Mouse (Mus musculus) heart, postnatal 4 days (tissue): ENCODE data around the gene Olfr605. TPM values are rescaled to one million over a fixed set of nuclear protein-coding genes. Genes with fewer than 3 reads are reported as not detected.
"Not testable (repeated sequence)": the region's sequence is repeated elsewhere in the genome, so short reads cannot be mapped to it uniquely, and the experiment has no call there.

Source experiments
- DNase-seq: peaks from one replicate; pipeline ENCODE4 v3.0.0; 2021
- microRNA-seq, 2 experiments: library from miRNA; unstranded; fragments of <30 nt; microRNA quantifications; one replicate each; pipeline ENCODE4 v1.2.0; 2021 to 2022
- total RNA-seq, 2 experiments: library from RNA; stranded (reverse); gene quantifications; 2 replicates each; pipeline ENCODE4 v1.2.3; 2021

Olfr605 gene
- total RNA-seq = not detected

- no peak for DNase-seq
Measured at GRCm38 (mm10) chr7:103445339-103445738, at the start of gene Olfr605. Gene Olfr605, minus strand, starts transcription at chr7:103445439.

- DNase-seq = not testable (repeated sequence)
Measured at GRCm38 (mm10) chr7:103477106-103477505, 31.9 kb upstream of the Olfr605 start.

GRCm38 (mm10) chr7:103469577-103469976 is 24.3 kb upstream of the Olfr605 start, which contains the start of gene Olfr608:
Gene Olfr608, plus strand, starts transcription at chr7:103469877.
- no peak for DNase-seq

GRCm38 (mm10) chr7:103460590-103460989 is 15.4 kb upstream of the Olfr605 start:
- peak; percentile 25 for DNase-seq

- no peak for DNase-seq
Measured at GRCm38 (mm10) chr7:103448746-103449145, 3.5 kb upstream of the Olfr605 start, which contains the start of gene Olfr606. Gene Olfr606, plus strand, starts transcription at chr7:103449046.

GRCm38 (mm10) chr7:103414772-103415171 is 30.5 kb downstream of the Olfr605 start, which contains the start of gene Usp17lc:
Gene Usp17lc, plus strand, starts transcription at chr7:103415072.
- DNase-seq = not testable (repeated sequence)

GRCm38 (mm10) chr7:103406521-103407055 is 38.7 kb downstream of the Olfr605 start:
- not testable (repeated sequence) for DNase-seq

GRCm38 (mm10) chr7:103398981-103399380 is 46.3 kb downstream of the Olfr605 start:
- no peak for DNase-seq

- DNase-seq = no peak
Measured at GRCm38 (mm10) chr7:103397758-103398157, 47.5 kb downstream of the Olfr605 start.

Small RNAs within 50 kb of the gene (microRNA-seq; reads per million reads assigned to microRNA genes)
- gene Gm25774 = 0 reads per million in 2 experiments

Other genes starting within 250 kb of the Olfr605 start
- gene Olfr593, start 233.6 kb downstream of the Olfr605 start, total RNA-seq = not detected
- not detected for gene Olfr594, start 228.4 kb downstream of the Olfr605 start, total RNA-seq
- gene Usp17ld, start 192.9 kb downstream of the Olfr605 start, total RNA-seq = not detected
- not detected for gene Olfr596, start 139.8 kb downstream of the Olfr605 start, total RNA-seq
- not detected for gene Olfr597, start 129.1 kb downstream of the Olfr605 start, total RNA-seq
- gene Olfr598, start 121.9 kb downstream of the Olfr605 start, total RNA-seq = not detected
- gene Olfr599, start 109.5 kb downstream of the Olfr605 start, total RNA-seq = not detected
- gene Olfr600, start 95.8 kb downstream of the Olfr605 start, total RNA-seq = not detected
- not detected for gene Olfr601, start 82.8 kb downstream of the Olfr605 start, total RNA-seq
- not detected for gene Olfr603, start 59.3 kb downstream of the Olfr605 start, total RNA-seq
- under 1 TPM in 1 of 2 experiments, not detected in 1; 0.21 TPM for gene Usp17lc, start 30.4 kb downstream of the Olfr605 start, total RNA-seq
- gene Olfr606, start 3.6 kb upstream of the Olfr605 start, total RNA-seq = not detected
- gene Olfr607, start 18.7 kb upstream of the Olfr605 start, total RNA-seq = not detected
- 1 to 10 TPM; 3.8 to 4.1 TPM for gene Olfr608, start 24.4 kb upstream of the Olfr605 start, total RNA-seq
- gene Olfr609, start 52.6 kb upstream of the Olfr605 start, total RNA-seq = not detected
- gene Olfr610, start 66.7 kb upstream of the Olfr605 start, total RNA-seq = not detected
- gene Olfr611, start 75.4 kb upstream of the Olfr605 start, total RNA-seq = not detected
- not detected for gene Olfr612, start 97.3 kb upstream of the Olfr605 start, total RNA-seq
- gene Olfr613, start 102.6 kb upstream of the Olfr605 start, total RNA-seq = not detected
- not detected for gene Olfr615, start 110.6 kb upstream of the Olfr605 start, total RNA-seq
- not detected for gene Olfr616, start 123.7 kb upstream of the Olfr605 start, total RNA-seq
- gene Olfr617, start 127.6 kb upstream of the Olfr605 start, total RNA-seq = not detected
- gene Olfr618, start 144.7 kb upstream of the Olfr605 start, total RNA-seq = not detected
- not detected for gene Olfr619, start 155.1 kb upstream of the Olfr605 start, total RNA-seq
- not detected for gene Olfr620, start 167.1 kb upstream of the Olfr605 start, total RNA-seq
- not detected for gene Olfr622, start 197.3 kb upstream of the Olfr605 start, total RNA-seq
- not detected for gene Olfr623, start 218.3 kb upstream of the Olfr605 start, total RNA-seq
- gene Olfr624, start 225.8 kb upstream of the Olfr605 start, total RNA-seq = not detected
- gene Olfr625-ps1, start 237.3 kb upstream of the Olfr605 start, total RNA-seq = not detected